Mouse (Mus musculus): ENCODE data around the gene Nrp2. TPM values are rescaled to one million over a fixed set of nuclear protein-coding genes. Genes with fewer than 3 reads are reported as not detected.

The Nrp2 gene
- polyA plus RNA-seq, 1 experiment from 2014 or later: 23.7 TPM

DNA sequence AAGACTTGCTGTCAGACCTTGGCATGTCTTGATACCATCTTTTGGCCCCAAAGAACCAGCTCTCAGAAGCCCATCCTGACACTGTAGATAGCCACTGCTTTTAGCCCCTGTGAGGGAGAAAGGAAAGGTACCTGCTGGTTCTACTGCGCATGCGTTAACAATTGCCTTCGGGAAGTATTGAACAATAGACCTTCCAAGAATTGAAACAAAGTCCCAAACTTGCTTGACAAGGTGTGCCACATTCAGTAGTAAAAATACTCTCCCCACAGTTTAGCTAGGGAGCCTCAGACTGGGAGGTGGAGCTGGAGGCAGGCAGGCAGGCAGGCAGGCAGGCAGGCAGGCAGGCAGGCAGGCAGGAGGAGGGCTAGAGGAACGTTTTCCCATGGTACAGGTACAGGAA, 69.3 kb downstream of the Nrp2 start:
- H3K36me3 ChIP-seq (ENCODE audit: control insufficient read depth, insufficient read depth, low read length): peaks cover 9% of the 10 kb centered on the region; the same call in 1 of the 2 replicates
- peaks cover 11% of the 10 kb centered on the region for H3K4me1 ChIP-seq (ENCODE audit: control insufficient read depth, insufficient read depth, low read length)
- no peaks in the 10 kb centered on the region for H3K27me3 ChIP-seq (replicated peaks; ENCODE audit: control insufficient read depth, insufficient read depth, low read length)
- no peak for ATAC-seq
- WGBS: 72% methylated on average over 4 of the region's 4 CpGs
- H3K27ac ChIP-seq (ENCODE audit: low read length): no peak overlapping the region
- no peak overlapping the region for H3K9ac ChIP-seq (ENCODE audit: low read depth, low read length)
- no peak overlapping the region for H3K4me2 ChIP-seq (ENCODE audit: low read depth, low read length)
- no peaks in the 10 kb centered on the region for H3K9me3 ChIP-seq (ENCODE audit: control insufficient read depth, low read length)
- H3K4me3 ChIP-seq (ENCODE audit: low read length): no peak overlapping the region

DNA sequence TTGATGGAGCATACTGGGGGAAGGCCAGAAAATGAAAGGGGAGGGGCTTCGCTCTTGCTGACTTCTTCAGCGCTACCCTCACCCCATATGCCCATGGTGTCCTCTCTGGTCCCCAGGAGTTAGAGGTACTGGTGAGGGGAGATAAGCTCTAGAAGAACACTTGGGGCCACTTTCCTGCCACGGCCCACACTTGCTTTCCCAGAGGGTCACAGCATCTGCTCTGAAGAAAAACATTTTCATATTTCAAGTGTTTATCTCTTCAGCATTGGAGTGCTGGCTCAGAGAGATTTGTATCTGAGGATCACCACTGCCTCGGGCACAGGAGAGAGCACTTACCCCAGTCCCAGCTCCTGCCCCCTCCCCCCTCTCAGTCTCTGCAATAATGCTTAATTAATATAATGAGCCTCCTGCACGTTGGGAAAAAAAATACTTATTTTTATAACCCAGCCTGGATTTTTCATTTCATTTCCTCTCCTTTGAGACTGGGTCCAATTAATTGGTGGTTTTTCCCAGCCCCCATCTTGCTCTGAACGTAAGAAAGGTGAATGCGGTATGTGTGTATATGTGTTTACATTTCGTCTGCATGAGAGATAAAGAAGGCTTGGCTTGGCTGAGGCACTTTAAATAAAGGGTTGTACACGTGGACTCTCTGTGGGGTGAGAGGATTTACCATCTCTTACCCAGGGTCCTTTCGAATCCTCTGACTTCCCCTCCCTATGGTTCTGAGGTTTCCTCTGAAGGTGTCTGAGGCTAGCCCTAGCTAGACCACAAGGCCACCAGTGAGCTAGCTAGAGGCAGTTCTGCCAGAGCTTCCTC, 70.2 kb downstream of the Nrp2 start:
- no peak overlapping the region for H3K27ac ChIP-seq (ENCODE audit: low read length)
- peaks cover 12% of the 10 kb centered on the region for H3K4me1 ChIP-seq (ENCODE audit: control insufficient read depth, insufficient read depth, low read length)
- no peak overlapping the region for H3K4me2 ChIP-seq (ENCODE audit: low read depth, low read length)
- no peak for ATAC-seq
- H3K36me3 ChIP-seq (ENCODE audit: control insufficient read depth, insufficient read depth, low read length): peaks cover 9% of the 10 kb centered on the region; the same call in 1 of the 2 replicates
- no peak overlapping the region for H3K9ac ChIP-seq (ENCODE audit: low read depth, low read length)
- H3K4me3 ChIP-seq (ENCODE audit: low read length): no peak overlapping the region
- no peaks in the 10 kb centered on the region for H3K9me3 ChIP-seq (ENCODE audit: control insufficient read depth, low read length)
- WGBS: 54% methylated on average over 10 of the region's 10 CpGs
- H3K27me3 ChIP-seq (replicated peaks; ENCODE audit: control insufficient read depth, insufficient read depth, low read length): no peaks in the 10 kb centered on the region

DNA sequence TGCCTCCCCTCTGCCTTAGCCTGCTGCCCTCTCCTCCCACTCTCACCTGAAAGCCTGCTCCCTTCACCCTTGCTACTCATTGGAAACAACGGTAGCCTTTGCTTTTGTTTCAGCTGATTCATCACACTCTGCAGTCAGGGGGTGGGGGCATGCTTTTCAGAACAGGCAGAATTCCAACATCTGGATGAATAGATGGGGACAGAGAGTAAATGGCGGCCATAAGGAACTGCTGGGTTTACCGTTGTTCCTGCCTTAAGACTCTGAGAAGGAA, 70.8 kb downstream of the Nrp2 start:
- Histone ChIP-seq H3K9me3 (ENCODE audit: control insufficient read depth, low read length) (no peaks in the 10 kb centered on the region), H3K36me3 (ENCODE audit: control insufficient read depth, insufficient read depth, low read length) (peaks cover 9% of the 10 kb centered on the region; the same call in 1 of the 2 replicates), H3K9ac (ENCODE audit: low read depth, low read length) (no peak overlapping the region), H3K4me3 (ENCODE audit: low read length) (no peak overlapping the region), H3K4me1 (ENCODE audit: control insufficient read depth, insufficient read depth, low read length) (peaks cover 12% of the 10 kb centered on the region), H3K4me2 (ENCODE audit: low read depth, low read length) (no peak overlapping the region), H3K27ac (ENCODE audit: low read length) (no peak overlapping the region), H3K27me3 (replicated peaks; ENCODE audit: control insufficient read depth, insufficient read depth, low read length) (no peaks in the 10 kb centered on the region)
- 70% methylated on average over 3 of the region's 3 CpGs for WGBS
- no peak for ATAC-seq

DNA sequence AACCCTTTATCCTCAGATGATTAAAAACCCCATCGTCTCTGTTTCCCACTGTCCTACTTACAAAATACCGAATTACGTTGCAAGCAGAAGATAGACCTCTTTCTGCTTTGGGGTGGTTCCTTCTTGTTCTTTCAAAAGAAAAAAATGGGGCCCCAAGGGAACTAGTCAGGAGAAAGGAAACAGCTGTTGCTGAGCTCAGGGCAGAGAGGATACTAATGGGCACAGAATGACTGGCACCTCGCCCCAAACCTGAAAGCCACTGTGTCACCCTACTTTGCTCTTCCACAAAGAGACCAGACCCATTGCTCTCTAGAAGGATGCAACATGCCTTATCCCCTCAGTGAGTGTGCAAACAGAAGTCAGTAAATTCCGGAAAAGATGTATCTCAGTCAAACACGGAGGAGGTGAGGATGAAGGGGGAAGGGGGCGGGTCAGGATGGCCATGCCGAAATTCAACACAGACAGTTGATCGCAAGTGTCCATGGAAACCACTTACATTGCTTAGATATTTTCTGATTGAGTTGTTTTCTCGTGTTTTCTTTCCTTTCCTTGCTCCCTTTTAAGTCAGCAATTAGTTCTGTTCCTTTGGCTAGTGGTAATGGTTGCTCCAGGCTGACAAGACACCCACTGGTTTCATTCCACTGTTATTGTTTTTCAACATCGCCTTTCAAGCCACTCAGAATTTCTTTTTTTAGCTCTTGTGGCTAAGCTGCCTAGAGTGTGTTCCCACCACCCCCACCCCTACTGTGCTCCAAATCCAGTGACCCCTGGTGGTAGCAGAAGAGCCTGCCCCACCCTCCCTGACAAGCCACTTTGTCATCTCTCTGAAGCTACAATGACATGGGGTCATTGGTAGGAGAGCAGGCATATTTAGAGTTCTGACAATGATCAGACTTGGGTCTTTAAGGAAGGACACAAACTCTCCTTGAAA, 71.5 kb downstream of the Nrp2 start:
- H3K27ac ChIP-seq (ENCODE audit: low read length): no peak overlapping the region
- H3K9me3 ChIP-seq (ENCODE audit: control insufficient read depth, low read length): no peaks in the 10 kb centered on the region
- no peak overlapping the region for H3K4me2 ChIP-seq (ENCODE audit: low read depth, low read length)
- no peak for ATAC-seq
- peaks cover 9% of the 10 kb centered on the region; the same call in 1 of the 2 replicates for H3K36me3 ChIP-seq (ENCODE audit: control insufficient read depth, insufficient read depth, low read length)
- no peaks in the 10 kb centered on the region for H3K27me3 ChIP-seq (replicated peaks; ENCODE audit: control insufficient read depth, insufficient read depth, low read length)
- H3K4me1 ChIP-seq (ENCODE audit: control insufficient read depth, insufficient read depth, low read length): peaks cover 12% of the 10 kb centered on the region
- 75% methylated on average over 11 of the region's 11 CpGs for WGBS
- no peak overlapping the region for H3K9ac ChIP-seq (ENCODE audit: low read depth, low read length)
- no peak overlapping the region for H3K4me3 ChIP-seq (ENCODE audit: low read length)

DNA sequence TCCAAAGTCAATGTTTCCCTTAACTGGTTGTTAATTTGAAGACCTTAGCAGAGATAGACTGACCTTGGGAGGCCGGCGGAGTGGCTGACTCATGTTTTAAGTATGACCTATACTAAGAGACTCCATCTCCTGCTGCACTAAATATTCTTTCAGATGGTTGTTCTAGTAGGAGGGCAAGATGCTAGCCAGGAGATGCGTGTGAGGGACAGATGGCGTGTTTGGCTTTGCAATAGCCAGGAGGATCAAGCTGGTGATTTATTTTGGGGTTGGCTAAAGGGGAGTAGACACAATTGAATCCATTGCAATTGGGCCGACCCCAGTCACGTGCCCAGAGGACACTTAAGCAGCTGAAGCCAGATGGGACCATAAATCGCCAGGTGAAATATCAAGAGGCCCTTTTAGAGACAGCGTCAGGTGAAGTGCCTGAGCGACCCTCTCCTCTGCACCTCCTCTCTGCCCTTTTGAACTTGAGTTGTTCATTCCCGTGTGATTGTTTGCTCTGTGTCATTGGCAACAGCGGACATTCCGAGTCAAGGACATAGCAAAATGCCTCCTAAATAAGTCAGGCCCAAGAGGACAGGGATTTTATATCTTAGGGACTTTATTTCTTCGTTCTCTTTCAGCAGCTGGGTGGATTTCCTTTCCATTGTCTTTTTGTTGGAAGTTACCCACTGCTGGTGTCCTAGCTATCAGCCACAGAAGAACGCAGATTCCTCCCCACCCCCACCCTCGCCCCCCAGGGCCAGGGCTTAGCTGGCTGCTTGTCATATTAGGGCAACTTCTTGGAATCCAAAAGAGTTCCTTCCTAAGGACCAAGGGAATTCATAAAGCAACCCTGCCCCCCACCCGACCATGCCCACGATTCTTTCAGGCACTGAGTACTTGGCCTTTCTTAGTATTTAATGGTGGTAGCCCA, 74.5 kb downstream of the Nrp2 start:
- H3K9me3 ChIP-seq (ENCODE audit: control insufficient read depth, low read length): no peaks in the 10 kb centered on the region
- ATAC-seq: no peak
- H3K4me2 ChIP-seq (ENCODE audit: low read depth, low read length): no peak overlapping the region
- WGBS: 45% methylated on average over 17 of the region's 17 CpGs
- no peak overlapping the region for H3K27ac ChIP-seq (ENCODE audit: low read length)
- no peak overlapping the region for H3K9ac ChIP-seq (ENCODE audit: low read depth, low read length)
- peaks cover 15% of the 10 kb centered on the region for H3K4me1 ChIP-seq (ENCODE audit: control insufficient read depth, insufficient read depth, low read length)
- H3K27me3 ChIP-seq (replicated peaks; ENCODE audit: control insufficient read depth, insufficient read depth, low read length): no peaks in the 10 kb centered on the region
- H3K36me3 ChIP-seq (ENCODE audit: control insufficient read depth, insufficient read depth, low read length): peaks cover 3% of the 10 kb centered on the region; the same call in 1 of the 2 replicates
- no peak overlapping the region for H3K4me3 ChIP-seq (ENCODE audit: low read length)

DNA sequence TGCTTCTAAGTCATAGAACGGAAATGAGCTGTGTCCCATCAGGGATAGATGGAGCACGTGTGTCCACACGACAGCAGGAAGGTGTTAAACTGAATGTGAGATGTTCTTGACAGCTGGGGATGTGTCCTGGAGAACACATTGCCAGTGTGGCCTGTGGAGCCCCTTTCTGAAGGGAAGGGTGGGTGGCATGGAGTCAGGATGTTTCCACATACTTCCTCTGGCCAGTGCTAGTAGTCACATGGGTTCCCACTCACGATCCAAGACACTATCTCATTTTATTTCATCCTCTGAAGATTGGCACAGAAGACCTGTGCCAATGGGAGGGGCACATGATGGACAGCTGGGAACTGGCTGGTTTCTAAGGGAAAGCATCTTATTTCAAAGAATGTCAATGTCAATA, 75.8 kb downstream of the Nrp2 start:
- H3K4me1 ChIP-seq (ENCODE audit: control insufficient read depth, insufficient read depth, low read length): peaks cover 7% of the 10 kb centered on the region; the same call in 1 of the 2 replicates
- H3K4me3 ChIP-seq (ENCODE audit: low read length): no peak overlapping the region
- no peak for ATAC-seq
- 82% methylated on average over 4 of the region's 4 CpGs for WGBS
- H3K4me2 ChIP-seq (ENCODE audit: low read depth, low read length): no peak overlapping the region
- no peak overlapping the region for H3K9ac ChIP-seq (ENCODE audit: low read depth, low read length)
- H3K27me3 ChIP-seq (replicated peaks; ENCODE audit: control insufficient read depth, insufficient read depth, low read length): no peaks in the 10 kb centered on the region
- H3K9me3 ChIP-seq (ENCODE audit: control insufficient read depth, low read length): no peaks in the 10 kb centered on the region
- no peak overlapping the region for H3K27ac ChIP-seq (ENCODE audit: low read length)
- H3K36me3 ChIP-seq (ENCODE audit: control insufficient read depth, insufficient read depth, low read length): no peaks in the 10 kb centered on the region

DNA sequence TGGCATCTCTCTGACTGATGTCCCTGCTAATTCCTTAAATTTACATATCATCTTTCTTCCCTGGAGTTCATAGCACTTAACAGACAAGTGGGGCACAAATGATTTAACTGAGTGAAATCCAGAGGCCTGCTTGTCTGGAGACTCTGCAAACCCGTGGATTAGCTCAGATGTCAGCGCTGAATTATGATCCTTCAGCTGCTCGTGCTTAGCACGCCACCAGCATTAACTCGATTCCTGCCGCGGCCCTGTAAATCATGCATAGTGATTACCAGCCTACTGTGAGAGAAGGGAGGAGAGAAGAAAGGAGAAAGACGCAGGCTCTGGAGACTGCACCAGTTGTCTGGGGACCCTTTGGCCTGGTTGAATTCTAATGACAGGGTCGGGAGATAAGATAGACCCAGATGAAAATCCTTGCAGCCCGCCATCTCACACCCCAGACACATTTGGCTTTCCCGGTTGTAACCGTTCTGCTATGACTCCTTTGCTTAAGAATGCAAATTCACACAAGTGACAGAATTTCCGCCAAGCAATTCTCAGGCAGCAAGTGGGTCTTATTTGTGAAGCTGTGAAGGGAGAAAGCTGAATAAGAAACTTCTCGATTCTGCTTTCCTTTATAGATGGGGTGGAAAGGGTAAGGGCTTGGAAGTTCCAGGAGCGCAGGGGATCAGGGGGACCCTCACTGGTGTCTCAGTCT, 77.1 kb downstream of the Nrp2 start:
- H3K27me3 ChIP-seq (replicated peaks; ENCODE audit: control insufficient read depth, insufficient read depth, low read length): no peaks in the 10 kb centered on the region
- H3K4me3 ChIP-seq (ENCODE audit: low read length): no peak overlapping the region
- WGBS: 36% methylated on average over 15 of the region's 15 CpGs
- H3K36me3 ChIP-seq (ENCODE audit: control insufficient read depth, insufficient read depth, low read length): no peaks in the 10 kb centered on the region
- peaks cover 7% of the 10 kb centered on the region; the same call in 1 of the 2 replicates for H3K4me1 ChIP-seq (ENCODE audit: control insufficient read depth, insufficient read depth, low read length)
- no peak overlapping the region for H3K9ac ChIP-seq (ENCODE audit: low read depth, low read length)
- no peaks in the 10 kb centered on the region for H3K9me3 ChIP-seq (ENCODE audit: control insufficient read depth, low read length)
- no peak; the same call in 1 of the 2 replicates for ATAC-seq
- no peak overlapping the region for H3K4me2 ChIP-seq (ENCODE audit: low read depth, low read length)
- H3K27ac ChIP-seq (ENCODE audit: low read length): no peak overlapping the region

DNA sequence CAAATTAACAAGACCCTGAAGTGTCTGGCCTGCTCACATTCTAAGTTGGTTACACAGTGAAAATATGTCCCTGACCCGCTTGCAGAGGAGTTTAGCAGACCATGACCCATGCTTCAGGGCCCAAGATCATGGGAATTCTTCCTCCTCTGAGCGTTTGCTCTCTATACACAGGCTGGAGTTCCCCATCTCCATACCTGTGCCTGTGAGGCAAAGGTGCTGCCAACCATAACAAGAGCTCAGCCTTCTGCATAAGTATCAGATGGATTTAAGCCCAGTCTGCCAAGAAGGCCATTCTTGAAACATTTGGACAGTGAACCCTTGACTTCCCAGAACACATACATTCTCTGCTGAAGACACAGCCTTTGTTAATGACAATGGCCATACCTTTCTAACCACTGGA, 79.1 kb downstream of the Nrp2 start:
- H3K27ac ChIP-seq (ENCODE audit: low read length): no peak overlapping the region
- H3K4me3 ChIP-seq (ENCODE audit: low read length): no peak overlapping the region
- no peak overlapping the region for H3K9ac ChIP-seq (ENCODE audit: low read depth, low read length)
- H3K4me2 ChIP-seq (ENCODE audit: low read depth, low read length): no peak overlapping the region
- peaks cover 6% of the 10 kb centered on the region; the same call in 1 of the 2 replicates for H3K4me1 ChIP-seq (ENCODE audit: control insufficient read depth, insufficient read depth, low read length)
- WGBS: 92% methylated on average over 2 of the region's 2 CpGs
- H3K9me3 ChIP-seq (ENCODE audit: control insufficient read depth, low read length): no peaks in the 10 kb centered on the region
- ATAC-seq: no peak
- H3K36me3 ChIP-seq (ENCODE audit: control insufficient read depth, insufficient read depth, low read length): no peaks in the 10 kb centered on the region
- H3K27me3 ChIP-seq (replicated peaks; ENCODE audit: control insufficient read depth, insufficient read depth, low read length): no peaks in the 10 kb centered on the region
